ENCODE assay signal across 8 mouse cellular contexts in genomic region chr5:24360792-24361454, GRCm38 (mm10). TPM values are rescaled to one million over a fixed set of nuclear protein-coding genes. Genes with fewer than 3 reads are reported as not detected.
DNase-seq lines count a peak whose midpoint lies in the region; ATAC-seq and TF ChIP-seq lines count a peak whose summit lies in the region.

No protein-coding gene starts in this region.

- intact Hi-C loops in heart, postnatal 25 days (cut with DNase I) = loop anchor here (1.0 to 2.0 kb wide), 2 partner anchors 32 to 95 kb away; partner anchors contain the start of genes Abcb8 and Atg9b

- 0% methylated on average over 7 of the region's 7 CpGs for WGBS in forebrain, embryonic 15.5 days
- 0% methylated on average over 7 of the region's 7 CpGs for WGBS in thymus, adult 2 months

- no peak overlapping the region for H3K4me3 ChIP-seq in ES-Bruce4 (ENCODE audit: low read depth, low read length)
- no peak overlapping the region for H3K4me3 ChIP-seq in forebrain, embryonic 15.5 days
- peak overlapping the region; percentile 21; the same call in 1 of the 2 replicates for H3K4me3 ChIP-seq in thymus, adult 2 months (ENCODE audit: control insufficient read depth, insufficient read depth, low read length)

- peak; percentile 98 for TF ChIP-seq CTCF in ES-Bruce4 (IDR thresholded peaks at IDR 0.05; ENCODE audit: low read depth, low read length)
- TF ChIP-seq CTCF in thymus, adult 2 months (IDR thresholded peaks at IDR 0.05; ENCODE audit: borderline replicate concordance, control insufficient read depth, extremely low read depth, insufficient read depth, low read length, poor library complexity) = peak; percentile 68; the same call in 1 of the 2 replicates

- peaks cover 2% of the 10 kb centered on the region for H3K4me1 ChIP-seq in ES-Bruce4 (ENCODE audit: control insufficient read depth, insufficient read depth, low read length)
- no peaks in the 10 kb centered on the region for H3K4me1 ChIP-seq in forebrain, embryonic 15.5 days
- peaks cover 9% of the 10 kb centered on the region for H3K4me1 ChIP-seq in thymus, adult 2 months (replicated peaks; ENCODE audit: control insufficient read depth, insufficient read depth, low read length)

- 0 out of 2 replicates have a peak overlapping the region, but pooled peaks have one; percentile 18 for H3K9ac ChIP-seq in ES-Bruce4 (ENCODE audit: low read depth, poor library complexity, severe bottlenecking)
- H3K9ac ChIP-seq in forebrain, embryonic 15.5 days (replicated peaks) = no peak overlapping the region

- 0 out of 2 replicates have a peak, but pooled peaks have one; percentile 20 for TF ChIP-seq EP300 in ES-Bruce4 (IDR thresholded peaks at IDR 0.05; ENCODE audit: insufficient read depth, low read depth, low read length)

- no peaks in the 10 kb centered on the region for H3K27me3 ChIP-seq in ES-Bruce4 (ENCODE audit: control insufficient read depth, insufficient read depth, low read length, poor library complexity, severe bottlenecking)
- no peaks in the 10 kb centered on the region for H3K27me3 ChIP-seq in forebrain, embryonic 15.5 days
- H3K27me3 ChIP-seq in thymus, adult 2 months (ENCODE audit: control insufficient read depth, insufficient read depth, low read length) = no peaks in the 10 kb centered on the region

- no peaks in the 10 kb centered on the region for H3K9me3 ChIP-seq in ES-Bruce4 (replicated peaks; ENCODE audit: control insufficient read depth, insufficient read depth, low read length, poor library complexity, severe bottlenecking)
- H3K9me3 ChIP-seq in forebrain, embryonic 15.5 days = no peaks in the 10 kb centered on the region

- DNase-seq in c-Kit-positive CD71-positive TER-119-positive erythroid progenitor cells, embryonic 14.5 days (ENCODE audit: low spot score) = peak; percentile 55
- DNase-seq in heart, postnatal 25 days (ENCODE audit: low spot score) = peak; percentile 61
- DNase-seq in layer of hippocampus, adult 11-12 months (ENCODE audit: low spot score) = peak; percentile 83
- peak; percentile 73 to 76 for DNase-seq in lung, adult 18-20 months
- peak; percentile 91 for DNase-seq in thymus, adult 2 months

- H3K36me3 ChIP-seq in ES-Bruce4 (ENCODE audit: control insufficient read depth, insufficient read depth, low read length, poor library complexity, severe bottlenecking) = no peaks in the 10 kb centered on the region
- no peaks in the 10 kb centered on the region for H3K36me3 ChIP-seq in forebrain, embryonic 15.5 days
- no peaks in the 10 kb centered on the region for H3K36me3 ChIP-seq in thymus, adult 2 months (ENCODE audit: control insufficient read depth, insufficient read depth, low read length)

- peak; percentile 73 for ATAC-seq in forebrain, embryonic 15.5 days (replicated peaks)
- ATAC-seq in neutrophil, adult 5-6 weeks (ENCODE audit: extremely low read depth, insufficient number of reproducible peaks, low FRiP score, poor library complexity, severe bottlenecking) = peak; percentile 65; the same call in 1 of the 2 replicates

- H3K4me2 ChIP-seq in forebrain, embryonic 15.5 days (replicated peaks) = no peak overlapping the region

- no peak for TF ChIP-seq POLR2A in ES-Bruce4 (IDR thresholded peaks at IDR 0.05; ENCODE audit: insufficient read depth, low read length)
- no peak for TF ChIP-seq POLR2A in thymus, adult 2 months (IDR thresholded peaks at IDR 0.05; ENCODE audit: control insufficient read depth, extremely low read depth, insufficient read depth, low read length, poor library complexity)

- H3K27ac ChIP-seq in ES-Bruce4 (ENCODE audit: insufficient read depth, low read length) = peak overlapping the region; percentile 26
- no peak overlapping the region for H3K27ac ChIP-seq in forebrain, embryonic 15.5 days (replicated peaks)
- peak overlapping the region; percentile 47; the same call in 1 of the 2 replicates for H3K27ac ChIP-seq in thymus, adult 2 months (ENCODE audit: control insufficient read depth, insufficient read depth, low read length)

RNA-seq across cellular contexts. Expression of gene Nos3, which starts 3.7 kb away (rescaled TPM):
- 1.1 and 1.2 TPM in 2 replicates for polyA plus RNA-seq in ES-Bruce4 (2011; ENCODE audit: insufficient read depth, insufficient read length, low read depth, missing spikeins)
- 7.4 TPM in 2 replicates for polyA plus RNA-seq in forebrain, embryonic 15.5 days (2015; fragmentation: Nextera tagmentation; extraction: Ambion mirVana)
- total RNA-seq in heart, postnatal 25 days (2021) = 10 to 100 TPM; 24.1 to 28.1 TPM
- total RNA-seq in neutrophil, adult 5-6 weeks (2017) = not detected in 2 replicates
- 3.7 and 5.7 TPM in 2 replicates for polyA plus RNA-seq in thymus, adult 2 months (2012; rRNA removed)

RNA-seq across cellular contexts. Expression of gene Kcnh2, which starts 9.5 kb away (rescaled TPM):
- 3.3 and 5.8 TPM in 2 replicates for polyA plus RNA-seq in ES-Bruce4 (2011; ENCODE audit: insufficient read depth, insufficient read length, low read depth, missing spikeins)
- polyA plus RNA-seq in forebrain, embryonic 15.5 days (2015; fragmentation: Nextera tagmentation; extraction: Ambion mirVana) = 5.2 and 6.4 TPM in 2 replicates
- total RNA-seq in heart, postnatal 25 days (2021) = 10 to 100 TPM; 62.4 to 67.2 TPM
- total RNA-seq in neutrophil, adult 5-6 weeks (2017) = 0.12 TPM in 1 of 2 replicates, not detected in the other
- polyA plus RNA-seq in thymus, adult 2 months (2012; rRNA removed) = 187 and 196 TPM in 2 replicates

RNA-seq across cellular contexts. Expression of gene Atg9b, which starts 31.0 kb away (rescaled TPM):
- 10.3 and 10.6 TPM in 2 replicates for polyA plus RNA-seq in ES-Bruce4 (2011; ENCODE audit: insufficient read depth, insufficient read length, low read depth, missing spikeins)
- 0.64 and 0.93 TPM in 2 replicates for polyA plus RNA-seq in forebrain, embryonic 15.5 days (2015; fragmentation: Nextera tagmentation; extraction: Ambion mirVana)
- 1 to 10 TPM in 1 of 2 experiments, under 1 TPM in 1; 0.42 to 1.2 TPM for total RNA-seq in heart, postnatal 25 days (2021)
- total RNA-seq in neutrophil, adult 5-6 weeks (2017) = not detected in 2 replicates
- polyA plus RNA-seq in thymus, adult 2 months (2012; rRNA removed) = 6.8 and 8.1 TPM in 2 replicates

RNA-seq across cellular contexts. Expression of gene Abcb8, which starts 32.5 kb away (rescaled TPM):
- 28.8 and 29.6 TPM in 2 replicates for polyA plus RNA-seq in ES-Bruce4 (2011; ENCODE audit: insufficient read depth, insufficient read length, low read depth, missing spikeins)
- polyA plus RNA-seq in forebrain, embryonic 15.5 days (2015; fragmentation: Nextera tagmentation; extraction: Ambion mirVana) = 47.9 and 48.7 TPM in 2 replicates
- 10 to 100 TPM; 82.8 to 83.7 TPM for total RNA-seq in heart, postnatal 25 days (2021)
- total RNA-seq in neutrophil, adult 5-6 weeks (2017) = 5.0 and 5.2 TPM in 2 replicates
- 78.2 and 85.0 TPM in 2 replicates for polyA plus RNA-seq in thymus, adult 2 months (2012; rRNA removed)

RNA-seq across cellular contexts. Expression of gene Asic3, which starts 52.3 kb away (rescaled TPM):
- 0.88 TPM in 1 of 2 replicates, not detected in the other for polyA plus RNA-seq in ES-Bruce4 (2011; ENCODE audit: insufficient read depth, insufficient read length, low read depth, missing spikeins)
- polyA plus RNA-seq in forebrain, embryonic 15.5 days (2015; fragmentation: Nextera tagmentation; extraction: Ambion mirVana) = 0.22 and 0.59 TPM in 2 replicates
- total RNA-seq in heart, postnatal 25 days (2021) = under 1 TPM in 1 of 2 experiments, not detected in 1; 0.17 TPM
- total RNA-seq in neutrophil, adult 5-6 weeks (2017) = 0.23 TPM in 1 of 2 replicates, not detected in the other
- 2.1 and 2.6 TPM in 2 replicates for polyA plus RNA-seq in thymus, adult 2 months (2012; rRNA removed)

Comparison
In these comparisons a context has a peak if more than half of its experiments do, and no peak if none do; other contexts are left out.
1. RNA of gene Kcnh2, which starts 9.5 kb away (polyA plus RNA-seq): 187 to 196 TPM in thymus, adult 2 months; 5.2 to 6.4 TPM in forebrain, embryonic 15.5 days and 3.3 to 5.8 TPM in ES-Bruce4; every median in the first group is over 10 times any median in the second.
2. Peak in every context shown above with its lines, with median percentiles within 50 percentile points of each other: DNase-seq.